Mouse (Mus musculus) cerebellum, postnatal 14 days (tissue): ENCODE results near the gene Psmb9.
A peak's percentile ranks its signal among the peaks of the same experiment; 100 is the strongest.
"Not testable (repeated sequence)": the region's sequence is repeated elsewhere in the genome, so short reads cannot be mapped to it uniquely, and the experiment has no call there.

Source experiments
- DNase-seq, 2 experiments: peaks; one replicate each; pipeline ENCODE4 v3.0.0; 2021; ENCODE audit warnings: mixed read lengths in 2 of 2

Gene Psmb9

GRCm38 (mm10) chr17:34179913-34180859 is 7.4 kb downstream of the Psmb9 start:
- DNase-seq, result no peak

- DNase-seq, result no peak
Observed at GRCm38 (mm10) chr17:34179019-34179418, 8.5 kb downstream of the Psmb9 start.

GRCm38 (mm10) chr17:34177179-34177578 is 10.4 kb downstream of the Psmb9 start:
- no peak for DNase-seq

GRCm38 (mm10) chr17:34174075-34174474 is 13.5 kb downstream of the Psmb9 start:
- DNase-seq, result no peak

- peak in 1 of 2 experiments; percentile 20 for DNase-seq
Observed at GRCm38 (mm10) chr17:34172528-34172927, 15.0 kb downstream of the Psmb9 start.

GRCm38 (mm10) chr17:34170877-34171498 is 16.6 kb downstream of the Psmb9 start:
- peak; percentile 89 to 90 for DNase-seq

GRCm38 (mm10) chr17:34170487-34170876 is 17.1 kb downstream of the Psmb9 start:
- DNase-seq, result no peak

- DNase-seq, result peak; percentile 57 to 66
Observed at GRCm38 (mm10) chr17:34169279-34169678, 18.3 kb downstream of the Psmb9 start.

- no peak for DNase-seq
Observed at GRCm38 (mm10) chr17:34165033-34165730, 22.4 kb downstream of the Psmb9 start.

- DNase-seq, result no peak
Observed at GRCm38 (mm10) chr17:34164202-34164895, 23.2 kb downstream of the Psmb9 start.

- DNase-seq, result no peak
Observed at GRCm38 (mm10) chr17:34155534-34155933, 32.0 kb downstream of the Psmb9 start.

GRCm38 (mm10) chr17:34152923-34153322 is 34.6 kb downstream of the Psmb9 start, which contains the start of gene H2-DMb1:
H2-DMb1 (plus strand) TSS chr17:34153072.
- DNase-seq, result peak; percentile 47 to 53

GRCm38 (mm10) chr17:34144960-34145371 is 42.6 kb downstream of the Psmb9 start:
- DNase-seq, result no peak

GRCm38 (mm10) chr17:34144221-34144620 is 43.3 kb downstream of the Psmb9 start:
- not testable (repeated sequence) for DNase-seq

- no peak for DNase-seq
Observed at GRCm38 (mm10) chr17:34143461-34143860, 44.1 kb downstream of the Psmb9 start.

- no peak for DNase-seq
Observed at GRCm38 (mm10) chr17:34143033-34143432, 44.5 kb downstream of the Psmb9 start, which contains the start of gene H2-DMb2. H2-DMb2 (plus strand) TSS chr17:34143307.

- DNase-seq, result no peak
Observed at GRCm38 (mm10) chr17:34142456-34143010, 45.0 kb downstream of the Psmb9 start.

- DNase-seq, result no peak
Observed at GRCm38 (mm10) chr17:34141448-34141847, 46.1 kb downstream of the Psmb9 start.

- no peak for DNase-seq
Observed at GRCm38 (mm10) chr17:34140240-34140639, 47.3 kb downstream of the Psmb9 start.

GRCm38 (mm10) chr17:34139416-34139815 is 48.1 kb downstream of the Psmb9 start:
- DNase-seq, result peak in 1 of 2 experiments; percentile 14

- DNase-seq, result no peak
Observed at GRCm38 (mm10) chr17:34138655-34139054, 48.9 kb downstream of the Psmb9 start.

GRCm38 (mm10) chr17:34137601-34138000 is 50.0 kb downstream of the Psmb9 start:
- DNase-seq, result peak in 1 of 2 experiments; percentile 2
